Mouse (Mus musculus) limb, embryonic 11.5 days (tissue): ENCODE results near the gene Cep152. TPM values are rescaled to one million over a fixed set of nuclear protein-coding genes. Genes with fewer than 3 reads are reported as not detected.

ENCODE experiments used
- ATAC-seq: fragments of 200-750 bp; cut with Nextera tagmentation; 2 replicates; pipeline ENCODE4 v1.8.0; 2017; ENCODE audit warnings: low read depth; ENCODE audit not compliant: insufficient number of reproducible peaks, low FRiP score, low TSS enrichment
- DNase-seq: peaks from one replicate; pipeline ENCODE4 v3.0.0-alpha.2; 2015; ENCODE audit warnings: low spot score
- H3K27ac ChIP-seq: fragments of 300-500 bp; sonication (generic); replicated peaks from 2 replicates; pipeline ENCODE4 v1.5.1; 2014; ENCODE audit warnings: low read depth, mild to moderate bottlenecking, low read length
- H3K27me3 ChIP-seq: fragments of 300-500 bp; sonication (generic); 2 replicates; pipeline ENCODE4 v1.6.1; 2014; ENCODE audit warnings: mild to moderate bottlenecking, low read length, mixed read lengths; ENCODE audit not compliant: control insufficient read depth, insufficient read depth
- H3K36me3 ChIP-seq: fragments of 300-500 bp; sonication (generic); 2 replicates; pipeline ENCODE4 v1.6.1; 2014; ENCODE audit warnings: mild to moderate bottlenecking, low read length, moderate library complexity, mixed read lengths; ENCODE audit not compliant: control insufficient read depth, insufficient read depth
- H3K4me1 ChIP-seq: fragments of 300-500 bp; sonication (generic); 2 replicates; pipeline ENCODE4 v1.6.1; 2014; ENCODE audit warnings: low read length, mixed read lengths; ENCODE audit not compliant: control insufficient read depth, insufficient read depth
- H3K4me2 ChIP-seq: fragments of 300-500 bp; sonication (generic); 2 replicates; pipeline ENCODE4 v1.6.1; 2014; ENCODE audit warnings: low read depth, mild to moderate bottlenecking, moderate library complexity; ENCODE audit not compliant: severe bottlenecking
- H3K4me3 ChIP-seq: fragments of 300-500 bp; sonication (generic); 2 replicates; pipeline ENCODE4 v1.5.1; 2014; ENCODE audit warnings: low read depth, low read length
- H3K9ac ChIP-seq: fragments of 300-500 bp; sonication (generic); 2 replicates; pipeline ENCODE4 v1.6.1; 2014; ENCODE audit warnings: mild to moderate bottlenecking, low read length
- H3K9me3 ChIP-seq: fragments of 300-500 bp; sonication (generic); 2 replicates; pipeline ENCODE4 v1.6.1; 2016; ENCODE audit warnings: low read length; ENCODE audit not compliant: control insufficient read depth
- WGBS: fragments of 180-500 bp; shearing (Covaris S2); extraction: QIAGEN DNeasy Blood & Tissue Kit; methylation state at CpG from one replicate; pipeline ENCODE4 v1.1.7; 2014; 5-methylcytosine and 5-hydroxymethylcytosine counted together
- polyA plus RNA-seq: library from polyadenylated mRNA; unstranded; fragments of >200 nt; fragmentation: Nextera tagmentation; extraction: Ambion mirVana; gene quantifications from 2 replicates; pipeline ENCODE4 v1.2.1, GENCODE M21; 2014

Gene Cep152
- polyA plus RNA-seq, 1 experiment from 2014 or later = 9.1 TPM

- DNase-seq (no peak), ATAC-seq (no peak)
- no peaks in the 10 kb centered on the region for H3K27me3 ChIP-seq
- no peak overlapping the region for H3K4me2 ChIP-seq
- WGBS = 90% methylated on average over 7 of the region's 7 CpGs
- H3K4me1 ChIP-seq = no peaks in the 10 kb centered on the region
- H3K36me3 ChIP-seq = no peaks in the 10 kb centered on the region
- no peak overlapping the region for H3K27ac ChIP-seq
- no peaks in the 10 kb centered on the region for H3K9me3 ChIP-seq
- no peak overlapping the region for H3K9ac ChIP-seq
- H3K4me3 ChIP-seq = no peak overlapping the region
Observed at GRCm38 (mm10) chr2:125540579-125540978, 84.3 kb downstream of the Cep152 start.

DNA sequence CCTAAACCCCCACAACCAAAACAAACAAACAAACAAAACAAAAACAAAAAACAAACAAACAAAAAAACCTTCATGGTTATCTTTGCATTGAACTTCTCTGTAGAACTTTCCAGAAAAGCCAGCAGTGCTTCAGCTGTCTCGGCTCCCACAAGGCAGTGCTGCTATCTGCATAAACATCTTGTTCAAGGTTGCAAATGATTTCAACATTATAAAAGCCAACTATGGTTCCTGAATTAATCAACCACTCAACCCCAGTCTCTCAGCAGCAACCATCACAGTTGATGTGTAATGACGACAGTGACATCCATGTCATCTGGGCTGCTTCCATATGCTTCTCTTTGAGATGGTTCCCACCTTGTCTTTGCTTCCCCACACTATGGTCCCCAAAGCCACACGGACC lies 85.3 kb downstream of the Cep152 start:
- ATAC-seq = no peak
- DNase-seq = no peak

GRCm38 (mm10) chr2:125530665-125531064 lies 94.2 kb downstream of the Cep152 start:
- Histone ChIP-seq H3K4me2 (no peak overlapping the region), H3K4me3 (no peak overlapping the region), H3K9ac (no peak overlapping the region), H3K9me3 (no peaks in the 10 kb centered on the region), H3K4me1 (no peaks in the 10 kb centered on the region), H3K27ac (no peak overlapping the region), H3K27me3 (no peaks in the 10 kb centered on the region), H3K36me3 (no peaks in the 10 kb centered on the region)
- ATAC-seq (no peak), DNase-seq (no peak)
- WGBS = 89% methylated on average over 6 of the region's 6 CpGs

More for the DNA sequence above, 85.3 kb downstream of the Cep152 start:
- H3K27ac ChIP-seq = no peak overlapping the region
- no peaks in the 10 kb centered on the region for H3K4me1 ChIP-seq
- no peaks in the 10 kb centered on the region for H3K36me3 ChIP-seq
- no peak overlapping the region for H3K9ac ChIP-seq
- WGBS = 84% methylated on average over 3 of the region's 3 CpGs
- H3K4me2 ChIP-seq = no peak overlapping the region
- H3K27me3 ChIP-seq = no peaks in the 10 kb centered on the region
- H3K9me3 ChIP-seq = no peaks in the 10 kb centered on the region
- H3K4me3 ChIP-seq = no peak overlapping the region

DNA sequence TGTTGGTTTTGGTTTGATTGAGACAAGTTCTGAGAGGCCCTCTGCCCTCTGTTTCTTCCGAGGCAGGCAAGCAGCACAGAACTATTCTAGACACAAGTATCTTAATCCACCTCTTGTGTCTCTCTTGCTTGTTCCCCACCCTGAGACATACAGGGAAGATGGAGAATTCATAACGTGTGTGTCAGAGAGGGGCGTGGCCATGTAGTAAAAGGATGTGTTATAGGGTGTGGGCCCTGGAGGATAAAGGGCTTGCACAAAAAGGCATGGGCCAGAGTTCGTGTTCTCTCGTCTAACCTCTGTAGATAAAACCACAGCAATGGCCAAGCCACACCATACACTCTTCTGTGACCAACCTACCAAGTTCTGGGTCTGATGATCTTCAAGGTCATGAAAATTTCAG lies 98.3 kb downstream of the Cep152 start:
- ATAC-seq (no peak), DNase-seq (no peak)
- no peaks in the 10 kb centered on the region for H3K9me3 ChIP-seq

DNA sequence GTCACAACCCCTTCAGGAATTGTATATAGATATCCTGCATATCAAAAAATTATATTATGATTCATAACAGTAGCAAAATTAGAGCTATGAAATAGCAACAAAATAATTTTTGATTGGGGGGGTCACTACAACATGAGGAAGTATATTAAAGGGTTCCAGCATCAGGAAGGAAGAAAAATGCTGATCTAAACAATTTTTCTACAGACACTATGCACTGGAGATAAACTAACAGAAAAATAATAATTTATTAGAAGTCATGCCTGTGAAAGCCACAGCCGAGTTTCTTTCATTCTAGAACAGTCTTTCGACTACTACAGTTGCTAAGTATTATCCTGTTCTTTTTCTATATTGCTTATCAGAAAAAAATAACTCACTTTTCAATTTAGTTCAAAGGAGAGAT lies 99.4 kb downstream of the Cep152 start:
- no peak for ATAC-seq
- Histone ChIP-seq H3K27me3 (no peaks in the 10 kb centered on the region), H3K27ac (no peak overlapping the region), H3K9me3 (no peaks in the 10 kb centered on the region), H3K4me1 (no peaks in the 10 kb centered on the region), H3K36me3 (no peaks in the 10 kb centered on the region), H3K4me3 (no peak overlapping the region), H3K9ac (no peak overlapping the region), H3K4me2 (no peak overlapping the region)
- 91% methylated on average over 2 of the region's 2 CpGs for WGBS
- DNase-seq = no peak

More for the DNA sequence above, 98.3 kb downstream of the Cep152 start:
- Histone ChIP-seq H3K4me1 (no peaks in the 10 kb centered on the region), H3K27ac (no peak overlapping the region), H3K4me2 (no peak overlapping the region), H3K4me3 (no peak overlapping the region), H3K27me3 (no peaks in the 10 kb centered on the region), H3K36me3 (no peaks in the 10 kb centered on the region), H3K9ac (no peak overlapping the region)
- WGBS = 85% methylated on average over 5 of the region's 5 CpGs

GRCm38 (mm10) chr2:125516594-125516993 lies 108.3 kb downstream of the Cep152 start:
- H3K9me3 ChIP-seq = no peaks in the 10 kb centered on the region
- H3K9ac ChIP-seq = no peak overlapping the region
- no peak overlapping the region for H3K4me3 ChIP-seq
- no peaks in the 10 kb centered on the region for H3K27me3 ChIP-seq
- WGBS = 5% methylated on average over 4 of the region's 4 CpGs
- no peaks in the 10 kb centered on the region for H3K4me1 ChIP-seq
- no peaks in the 10 kb centered on the region for H3K36me3 ChIP-seq
- no peak overlapping the region for H3K27ac ChIP-seq
- ATAC-seq (peak; percentile 62; the same call in 1 of the 2 replicates), DNase-seq (peak; percentile 75)
- no peak overlapping the region for H3K4me2 ChIP-seq

GRCm38 (mm10) chr2:125515291-125516057 lies 109.4 kb downstream of the Cep152 start:
- no peak overlapping the region for H3K27ac ChIP-seq
- H3K9me3 ChIP-seq = no peaks in the 10 kb centered on the region
- H3K36me3 ChIP-seq = no peaks in the 10 kb centered on the region
- DNase-seq (no peak), ATAC-seq (no peak)
- H3K4me3 ChIP-seq = no peak overlapping the region
- no peaks in the 10 kb centered on the region for H3K27me3 ChIP-seq
- H3K4me2 ChIP-seq = no peak overlapping the region
- 76% methylated on average over 12 of the region's 12 CpGs for WGBS
- H3K4me1 ChIP-seq = no peaks in the 10 kb centered on the region
- H3K9ac ChIP-seq = no peak overlapping the region

GRCm38 (mm10) chr2:125514391-125514790 lies 110.5 kb downstream of the Cep152 start:
- Histone ChIP-seq H3K4me1 (no peaks in the 10 kb centered on the region), H3K9me3 (no peaks in the 10 kb centered on the region), H3K4me2 (no peak overlapping the region), H3K27ac (no peak overlapping the region), H3K27me3 (no peaks in the 10 kb centered on the region), H3K9ac (no peak overlapping the region), H3K36me3 (no peaks in the 10 kb centered on the region), H3K4me3 (no peak overlapping the region)
- 32% methylated on average over 3 of the region's 3 CpGs for WGBS
- ATAC-seq (no peak), DNase-seq (no peak)
